Mouse (Mus musculus) forebrain, embryonic 13.5 days (tissue): ENCODE results near the gene Fgd3. TPM values are rescaled to one million over a fixed set of nuclear protein-coding genes. Genes with fewer than 3 reads are reported as not detected.

ENCODE experiments used
- ATAC-seq: fragments of 200-750 bp; cut with Nextera tagmentation; 2 replicates; pipeline ENCODE4 v1.8.0; 2017
- H3K27ac ChIP-seq: fragments of 300-500 bp; sonication (generic); 2 replicates; pipeline ENCODE4 v1.5.1; 2015; ENCODE audit warnings: inconsistent platforms, mild to moderate bottlenecking, moderate library complexity
- H3K27me3 ChIP-seq: fragments of 300-500 bp; sonication (generic); 2 replicates; pipeline ENCODE4 v1.6.1; 2015; ENCODE audit warnings: mild to moderate bottlenecking, inconsistent platforms
- H3K36me3 ChIP-seq: fragments of 300-500 bp; sonication (generic); 2 replicates; pipeline ENCODE4 v1.6.1; 2015; ENCODE audit warnings: mild to moderate bottlenecking, inconsistent platforms; ENCODE audit not compliant: poor library complexity, severe bottlenecking
- H3K4me1 ChIP-seq: fragments of 300-500 bp; sonication (generic); 2 replicates; pipeline ENCODE4 v1.6.1; 2015; ENCODE audit warnings: inconsistent platforms
- H3K4me2 ChIP-seq: fragments of 300-500 bp; sonication (generic); 2 replicates; pipeline ENCODE4 v1.6.1; 2015; ENCODE audit warnings: inconsistent platforms, mild to moderate bottlenecking, moderate library complexity
- H3K4me3 ChIP-seq: fragments of 300-500 bp; sonication (generic); 2 replicates; pipeline ENCODE4 v1.5.1; 2015; ENCODE audit warnings: mild to moderate bottlenecking, inconsistent platforms
- H3K9ac ChIP-seq: fragments of 300-500 bp; sonication (generic); 2 replicates; pipeline ENCODE4 v1.6.1; 2015; ENCODE audit warnings: mild to moderate bottlenecking, inconsistent platforms
- H3K9me3 ChIP-seq: fragments of 300-500 bp; sonication (generic); replicated peaks from 2 replicates; pipeline ENCODE4 v1.6.1; 2016; ENCODE audit warnings: inconsistent platforms
- WGBS: fragments of 180-500 bp; shearing (Covaris S2); methylation state at CpG from one replicate; pipeline ENCODE4 v1.1.7; 2015; 5-methylcytosine and 5-hydroxymethylcytosine counted together
- polyA plus RNA-seq: library from polyadenylated mRNA; unstranded; fragments of >200 nt; fragmentation: Nextera tagmentation; extraction: Ambion mirVana; gene quantifications from 2 replicates; pipeline ENCODE4 v1.2.1, GENCODE M21; 2015

The Fgd3 gene
- polyA plus RNA-seq, 1 experiment from 2014 or later = 3.3 TPM

GRCm38 (mm10) chr13:49291949-49292348 lies 28.2 kb downstream of the Fgd3 start:
- no peak overlapping the region for H3K9ac ChIP-seq
- H3K4me2 ChIP-seq = no peak overlapping the region
- peaks cover 10% of the 10 kb centered on the region for H3K9me3 ChIP-seq
- no peaks in the 10 kb centered on the region for H3K27me3 ChIP-seq
- no peak overlapping the region for H3K4me3 ChIP-seq
- H3K27ac ChIP-seq = no peak overlapping the region
- H3K36me3 ChIP-seq = peaks cover 33% of the 10 kb centered on the region
- no peak for ATAC-seq
- H3K4me1 ChIP-seq = no peaks in the 10 kb centered on the region
- 94% methylated on average over 6 of the region's 6 CpGs for WGBS

GRCm38 (mm10) chr13:49291398-49291797 lies 28.7 kb downstream of the Fgd3 start:
- WGBS = 51% methylated on average over 1 of the region's 1 CpGs
- peaks cover 30% of the 10 kb centered on the region for H3K36me3 ChIP-seq
- no peak for ATAC-seq
- H3K27me3 ChIP-seq = no peaks in the 10 kb centered on the region
- no peak overlapping the region for H3K4me2 ChIP-seq
- H3K27ac ChIP-seq = no peak overlapping the region
- no peaks in the 10 kb centered on the region for H3K4me1 ChIP-seq
- H3K4me3 ChIP-seq = no peak overlapping the region
- H3K9me3 ChIP-seq = peaks cover 10% of the 10 kb centered on the region
- no peak overlapping the region for H3K9ac ChIP-seq

- ATAC-seq = no peak
- H3K27ac ChIP-seq = no peak overlapping the region
- H3K4me3 ChIP-seq = no peak overlapping the region
- H3K4me2 ChIP-seq = no peak overlapping the region
- 89% methylated on average over 6 of the region's 6 CpGs for WGBS
- no peak overlapping the region for H3K9ac ChIP-seq
- H3K27me3 ChIP-seq = no peaks in the 10 kb centered on the region
- no peaks in the 10 kb centered on the region for H3K4me1 ChIP-seq
- H3K9me3 ChIP-seq = peaks cover 10% of the 10 kb centered on the region
- peaks cover 45% of the 10 kb centered on the region for H3K36me3 ChIP-seq
Measured at GRCm38 (mm10) chr13:49287224-49287623, 32.9 kb downstream of the Fgd3 start.

GRCm38 (mm10) chr13:49286750-49287149 lies 33.4 kb downstream of the Fgd3 start:
- Histone ChIP-seq H3K36me3 (peaks cover 42% of the 10 kb centered on the region), H3K4me3 (no peak overlapping the region), H3K4me2 (no peak overlapping the region), H3K9me3 (peaks cover 5% of the 10 kb centered on the region; the same call in 1 of the 2 replicates), H3K27ac (no peak overlapping the region), H3K9ac (no peak overlapping the region), H3K4me1 (no peaks in the 10 kb centered on the region), H3K27me3 (no peaks in the 10 kb centered on the region)
- 78% methylated on average over 3 of the region's 3 CpGs for WGBS
- ATAC-seq = no peak

- no peak overlapping the region for H3K9ac ChIP-seq
- ATAC-seq = no peak
- no peak overlapping the region for H3K27ac ChIP-seq
- no peak overlapping the region for H3K4me2 ChIP-seq
- no peaks in the 10 kb centered on the region for H3K27me3 ChIP-seq
- WGBS = 84% methylated on average over 9 of the region's 9 CpGs
- no peak overlapping the region for H3K4me3 ChIP-seq
- no peaks in the 10 kb centered on the region for H3K4me1 ChIP-seq
- H3K9me3 ChIP-seq = peaks cover 5% of the 10 kb centered on the region; the same call in 1 of the 2 replicates
- H3K36me3 ChIP-seq = peaks cover 59% of the 10 kb centered on the region
Measured at GRCm38 (mm10) chr13:49283686-49284085, 36.4 kb downstream of the Fgd3 start.

- Histone ChIP-seq H3K9me3 (peaks cover 5% of the 10 kb centered on the region; the same call in 1 of the 2 replicates), H3K4me2 (no peak overlapping the region), H3K4me1 (no peaks in the 10 kb centered on the region), H3K27me3 (no peaks in the 10 kb centered on the region), H3K36me3 (peaks cover 54% of the 10 kb centered on the region), H3K9ac (no peak overlapping the region), H3K27ac (no peak overlapping the region), H3K4me3 (no peak overlapping the region)
- 80% methylated on average over 2 of the region's 2 CpGs for WGBS
- ATAC-seq = no peak
Measured at GRCm38 (mm10) chr13:49282168-49282567, 37.9 kb downstream of the Fgd3 start.

GRCm38 (mm10) chr13:49271831-49272765 lies 48.0 kb downstream of the Fgd3 start:
- no peak for ATAC-seq
- H3K4me1 ChIP-seq = no peaks in the 10 kb centered on the region
- peaks cover 19% of the 10 kb centered on the region; the same call in 1 of the 2 replicates for H3K36me3 ChIP-seq
- H3K9me3 ChIP-seq = no peaks in the 10 kb centered on the region
- WGBS = 71% methylated on average over 5 of the region's 5 CpGs
- no peak overlapping the region for H3K4me3 ChIP-seq
- H3K27me3 ChIP-seq = no peaks in the 10 kb centered on the region
- no peak overlapping the region for H3K4me2 ChIP-seq
- H3K9ac ChIP-seq = no peak overlapping the region
- H3K27ac ChIP-seq = no peak overlapping the region

- H3K4me3 ChIP-seq = no peak overlapping the region
- WGBS = 91% methylated on average over 8 of the region's 8 CpGs
- H3K27me3 ChIP-seq = no peaks in the 10 kb centered on the region
- no peak overlapping the region for H3K27ac ChIP-seq
- peaks cover 15% of the 10 kb centered on the region; the same call in 1 of the 2 replicates for H3K36me3 ChIP-seq
- no peaks in the 10 kb centered on the region for H3K4me1 ChIP-seq
- H3K4me2 ChIP-seq = no peak overlapping the region
- no peak for ATAC-seq
- H3K9me3 ChIP-seq = no peaks in the 10 kb centered on the region
- no peak overlapping the region for H3K9ac ChIP-seq
Measured at GRCm38 (mm10) chr13:49270500-49270899, 49.6 kb downstream of the Fgd3 start.

GRCm38 (mm10) chr13:49267645-49268044 lies 52.5 kb downstream of the Fgd3 start:
- 82% methylated on average over 2 of the region's 2 CpGs for WGBS
- H3K27me3 ChIP-seq = no peaks in the 10 kb centered on the region
- H3K27ac ChIP-seq = no peak overlapping the region
- no peak overlapping the region for H3K4me3 ChIP-seq
- H3K4me2 ChIP-seq = no peak overlapping the region
- H3K9me3 ChIP-seq = no peaks in the 10 kb centered on the region
- no peaks in the 10 kb centered on the region for H3K4me1 ChIP-seq
- peaks cover 17% of the 10 kb centered on the region; the same call in 1 of the 2 replicates for H3K36me3 ChIP-seq
- no peak overlapping the region for H3K9ac ChIP-seq
- ATAC-seq = no peak

GRCm38 (mm10) chr13:49260036-49260722 lies 59.9 kb downstream of the Fgd3 start:
- Histone ChIP-seq H3K27ac (no peak overlapping the region), H3K4me1 (no peaks in the 10 kb centered on the region), H3K9me3 (no peaks in the 10 kb centered on the region), H3K27me3 (no peaks in the 10 kb centered on the region), H3K4me3 (no peak overlapping the region), H3K36me3 (peaks cover 18% of the 10 kb centered on the region; the same call in 1 of the 2 replicates), H3K4me2 (no peak overlapping the region), H3K9ac (no peak overlapping the region)
- 87% methylated on average over 15 of the region's 15 CpGs for WGBS
- no peak for ATAC-seq

GRCm38 (mm10) chr13:49257819-49258313 lies 62.2 kb downstream of the Fgd3 start:
- H3K27me3 ChIP-seq = no peaks in the 10 kb centered on the region
- no peak overlapping the region for H3K27ac ChIP-seq
- no peak overlapping the region for H3K4me3 ChIP-seq
- no peaks in the 10 kb centered on the region for H3K4me1 ChIP-seq
- H3K36me3 ChIP-seq = 0 out of 2 replicates have a peak, but pooled peaks cover 3% of the 10 kb centered on the region
- 88% methylated on average over 3 of the region's 3 CpGs for WGBS
- H3K9me3 ChIP-seq = no peaks in the 10 kb centered on the region
- ATAC-seq = no peak
- no peak overlapping the region for H3K9ac ChIP-seq
- H3K4me2 ChIP-seq = no peak overlapping the region

GRCm38 (mm10) chr13:49252746-49253145 lies 67.4 kb downstream of the Fgd3 start:
- WGBS = 89% methylated on average over 13 of the region's 13 CpGs
- H3K27me3 ChIP-seq = peaks cover 17% of the 10 kb centered on the region
- no peak for ATAC-seq
- H3K36me3 ChIP-seq = no peaks in the 10 kb centered on the region
- H3K9ac ChIP-seq = no peak overlapping the region
- no peak overlapping the region for H3K4me3 ChIP-seq
- no peak overlapping the region for H3K27ac ChIP-seq
- peaks cover 6% of the 10 kb centered on the region for H3K4me1 ChIP-seq
- no peaks in the 10 kb centered on the region for H3K9me3 ChIP-seq
- H3K4me2 ChIP-seq = no peak overlapping the region
